Mouse (Mus musculus) hindbrain, embryonic 16.5 days (tissue): Measurements from ENCODE around the gene Gng11. TPM values are rescaled to one million over a fixed set of nuclear protein-coding genes. Genes with fewer than 3 reads are reported as not detected.

ENCODE experiments used
- ATAC-seq: fragments of 200-750 bp; cut with Nextera tagmentation; 2 replicates; pipeline ENCODE4 v1.8.0; 2017; ENCODE audit warnings: moderate TSS enrichment, moderate library complexity
- H3K27ac ChIP-seq: fragments of 300-500 bp; sonication (generic); 2 replicates; pipeline ENCODE4 v1.5.1; 2014; ENCODE audit warnings: low read depth, mild to moderate bottlenecking, control low read depth, low read length, moderate library complexity
- H3K27me3 ChIP-seq: fragments of 300-500 bp; sonication (generic); replicated peaks from 2 replicates; pipeline ENCODE4 v1.6.1; 2014; ENCODE audit warnings: low read length; ENCODE audit not compliant: control insufficient read depth, insufficient read depth
- H3K36me3 ChIP-seq: fragments of 300-500 bp; sonication (generic); 2 replicates; pipeline ENCODE4 v1.6.1; 2014; ENCODE audit warnings: mild to moderate bottlenecking, low read length, moderate library complexity, mixed read lengths; ENCODE audit not compliant: control insufficient read depth, insufficient read depth
- H3K4me1 ChIP-seq: fragments of 300-500 bp; sonication (generic); 2 replicates; pipeline ENCODE4 v1.6.1; 2014; ENCODE audit warnings: low read depth, low read length; ENCODE audit not compliant: control insufficient read depth, insufficient read depth
- H3K4me2 ChIP-seq: fragments of 300-500 bp; sonication (generic); 2 replicates; pipeline ENCODE4 v1.6.1; 2014; ENCODE audit warnings: mild to moderate bottlenecking, low read length, control low read depth, moderate library complexity
- H3K4me3 ChIP-seq: fragments of 300-500 bp; sonication (generic); 2 replicates; pipeline ENCODE4 v1.5.1; 2014; ENCODE audit warnings: mild to moderate bottlenecking, low read length, control low read depth, moderate library complexity
- H3K9ac ChIP-seq: fragments of 300-500 bp; sonication (generic); 2 replicates; pipeline ENCODE4 v1.6.1; 2014; ENCODE audit warnings: low read depth, mild to moderate bottlenecking, control low read depth, low read length, moderate library complexity
- H3K9me3 ChIP-seq: fragments of 300-500 bp; sonication (generic); 2 replicates; pipeline ENCODE4 v1.6.1; 2014; ENCODE audit warnings: mild to moderate bottlenecking, low read length, moderate library complexity; ENCODE audit not compliant: control insufficient read depth
- WGBS: fragments of 180-500 bp; shearing (Covaris S2); extraction: QIAGEN DNeasy Blood & Tissue Kit; methylation state at CpG from one replicate; pipeline ENCODE4 v1.1.7; 2014; 5-methylcytosine and 5-hydroxymethylcytosine counted together
- polyA plus RNA-seq: library from polyadenylated mRNA; unstranded; fragments of >200 nt; fragmentation: Nextera tagmentation; extraction: Ambion mirVana; gene quantifications from 2 replicates; pipeline ENCODE4 v1.2.1, GENCODE M21; 2015

Gng11 gene
- polyA plus RNA-seq, 1 experiment from 2014 or later, result 26.4 TPM

DNA sequence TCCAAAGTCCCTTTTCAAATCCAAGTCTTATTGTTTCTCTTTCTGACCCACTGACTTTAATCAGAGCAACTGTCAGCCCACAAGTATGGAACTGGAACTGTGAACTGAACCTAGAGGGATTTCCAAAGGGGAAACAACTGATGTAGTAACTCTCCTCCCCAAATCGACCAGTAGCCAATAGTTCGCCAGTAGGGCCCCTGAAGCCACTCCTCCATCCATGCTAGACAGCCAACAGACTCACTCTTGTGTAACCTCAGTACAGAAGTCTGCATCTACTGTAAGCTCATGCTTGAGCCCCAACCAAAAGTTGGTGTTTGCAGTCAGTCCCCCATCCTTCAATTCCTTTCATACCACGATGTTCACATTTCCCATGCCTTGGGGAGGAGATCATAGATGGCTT is 3.0 kb upstream of the Gng11 start:
- no peak overlapping the region for H3K4me2 ChIP-seq
- H3K4me1 ChIP-seq, result no peaks in the 10 kb centered on the region
- H3K4me3 ChIP-seq, result no peak overlapping the region
- H3K9ac ChIP-seq, result no peak overlapping the region
- ATAC-seq, result no peak
- no peaks in the 10 kb centered on the region for H3K9me3 ChIP-seq
- no peak overlapping the region for H3K27ac ChIP-seq
- H3K27me3 ChIP-seq, result no peaks in the 10 kb centered on the region; the same call in 1 of the 2 replicates
- H3K36me3 ChIP-seq, result no peaks in the 10 kb centered on the region
- 71% methylated on average over 3 of the region's 3 CpGs for WGBS

DNA sequence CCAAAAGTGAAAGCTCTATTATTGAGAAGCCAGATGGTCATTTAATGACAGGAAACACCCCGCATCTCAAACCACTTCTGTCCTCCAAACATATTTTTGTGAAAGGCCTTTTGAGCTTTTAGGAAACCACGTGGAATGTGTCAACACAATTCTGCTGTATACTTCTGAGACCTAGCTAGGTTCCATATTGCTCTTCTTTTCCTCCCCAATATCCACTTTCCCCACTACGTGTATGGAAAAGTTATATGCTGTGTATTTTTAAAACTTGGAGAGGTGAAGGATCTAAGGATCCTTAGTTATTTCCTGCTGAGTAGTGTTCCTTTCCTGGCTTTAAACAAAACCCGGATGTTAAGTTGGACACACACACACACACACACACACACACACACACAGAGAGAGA is 259 bp upstream of the Gng11 start:
- no peak overlapping the region for H3K27ac ChIP-seq
- WGBS, result 53% methylated on average over 4 of the region's 4 CpGs
- H3K36me3 ChIP-seq, result no peaks in the 10 kb centered on the region
- no peak overlapping the region for H3K9ac ChIP-seq
- no peak overlapping the region for H3K4me3 ChIP-seq
- H3K4me2 ChIP-seq, result peak overlapping the region; percentile 55; the same call in 1 of the 2 replicates
- no peaks in the 10 kb centered on the region for H3K4me1 ChIP-seq
- H3K27me3 ChIP-seq, result no peaks in the 10 kb centered on the region; the same call in 1 of the 2 replicates
- H3K9me3 ChIP-seq, result no peaks in the 10 kb centered on the region
- no peak for ATAC-seq

DNA sequence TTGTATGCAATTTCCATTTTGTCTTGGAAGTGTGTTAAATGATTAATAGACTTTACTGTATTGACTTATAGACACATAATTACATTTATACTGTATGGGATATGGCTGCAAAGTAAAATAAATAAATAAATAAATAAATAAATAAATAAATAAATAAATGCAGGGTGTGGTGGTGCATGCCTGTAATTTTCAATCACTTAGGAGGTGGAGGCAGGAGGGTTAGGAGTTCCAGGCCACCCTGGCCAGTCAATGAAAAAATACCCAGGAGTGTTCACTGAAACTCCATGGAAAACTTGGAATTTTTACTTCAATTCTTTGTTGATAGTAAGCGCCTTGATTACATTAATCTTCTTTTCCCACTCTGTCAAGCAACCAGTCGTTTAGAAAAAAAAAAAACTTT is 1.1 kb downstream of the Gng11 start:
- Histone ChIP-seq H3K27ac (no peak overlapping the region), H3K4me2 (no peak overlapping the region), H3K27me3 (no peaks in the 10 kb centered on the region; the same call in 1 of the 2 replicates), H3K4me3 (no peak overlapping the region), H3K4me1 (no peaks in the 10 kb centered on the region), H3K9ac (no peak overlapping the region), H3K9me3 (no peaks in the 10 kb centered on the region), H3K36me3 (no peaks in the 10 kb centered on the region)
- ATAC-seq, result no peak
- WGBS, result 69% methylated on average over 2 of the region's 2 CpGs

DNA sequence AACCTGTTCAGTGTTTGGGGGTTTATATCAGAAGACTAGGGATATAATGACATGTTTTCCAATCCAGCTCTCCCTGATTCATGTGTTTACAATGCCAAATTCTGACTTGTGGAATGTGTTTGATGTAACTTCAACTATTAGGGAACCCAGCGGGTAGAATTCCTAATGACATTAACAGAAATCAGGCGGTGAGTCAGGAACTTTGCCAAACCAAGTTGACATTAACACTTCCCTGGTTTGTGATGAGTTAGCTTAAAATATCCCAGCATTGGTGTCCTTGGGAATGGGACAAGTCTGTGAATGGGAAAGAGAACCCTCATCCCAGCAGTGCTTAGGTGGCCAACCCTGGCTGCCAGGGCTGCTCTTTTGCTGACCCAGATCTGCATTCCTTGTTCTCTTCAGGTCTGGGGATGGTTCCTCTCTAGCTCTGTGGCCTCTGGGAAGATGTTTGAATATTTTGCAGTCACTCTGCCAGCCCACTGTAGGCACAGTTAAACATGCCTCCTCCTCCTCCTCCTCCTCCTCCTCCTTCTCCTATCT is 4.9 kb downstream of the Gng11 start:
- H3K9ac ChIP-seq, result no peak overlapping the region
- no peaks in the 10 kb centered on the region for H3K36me3 ChIP-seq
- WGBS, result 82% methylated on average over 2 of the region's 2 CpGs
- no peak overlapping the region for H3K27ac ChIP-seq
- no peak for ATAC-seq
- no peaks in the 10 kb centered on the region for H3K9me3 ChIP-seq
- H3K4me2 ChIP-seq, result no peak overlapping the region
- H3K27me3 ChIP-seq, result no peaks in the 10 kb centered on the region
- no peaks in the 10 kb centered on the region for H3K4me1 ChIP-seq
- no peak overlapping the region for H3K4me3 ChIP-seq

DNA sequence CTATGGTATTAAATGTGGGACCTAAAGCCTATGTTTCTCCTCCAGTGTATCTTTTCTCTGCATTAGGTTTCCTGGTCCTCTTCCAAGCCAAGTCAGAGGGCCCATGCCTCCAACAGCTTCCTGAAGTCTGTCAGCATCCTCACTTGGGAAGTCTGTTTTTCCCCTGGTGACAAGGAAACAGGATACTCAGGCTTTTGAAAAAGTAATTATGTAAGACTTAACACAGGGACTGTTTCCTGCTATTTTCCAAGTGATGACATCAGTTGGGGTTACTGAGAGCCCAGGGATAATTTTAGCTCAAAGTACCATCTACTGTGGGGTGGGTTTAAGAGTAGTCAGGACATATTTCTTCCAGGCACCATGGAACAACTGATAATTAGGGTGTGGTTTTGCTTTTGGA is 5.8 kb downstream of the Gng11 start:
- no peak overlapping the region for H3K4me2 ChIP-seq
- ATAC-seq, result no peak
- no peak overlapping the region for H3K27ac ChIP-seq
- no peaks in the 10 kb centered on the region for H3K36me3 ChIP-seq
- no peaks in the 10 kb centered on the region for H3K4me1 ChIP-seq
- H3K9ac ChIP-seq, result no peak overlapping the region
- no peaks in the 10 kb centered on the region for H3K9me3 ChIP-seq
- H3K27me3 ChIP-seq, result no peaks in the 10 kb centered on the region
- H3K4me3 ChIP-seq, result no peak overlapping the region

DNA sequence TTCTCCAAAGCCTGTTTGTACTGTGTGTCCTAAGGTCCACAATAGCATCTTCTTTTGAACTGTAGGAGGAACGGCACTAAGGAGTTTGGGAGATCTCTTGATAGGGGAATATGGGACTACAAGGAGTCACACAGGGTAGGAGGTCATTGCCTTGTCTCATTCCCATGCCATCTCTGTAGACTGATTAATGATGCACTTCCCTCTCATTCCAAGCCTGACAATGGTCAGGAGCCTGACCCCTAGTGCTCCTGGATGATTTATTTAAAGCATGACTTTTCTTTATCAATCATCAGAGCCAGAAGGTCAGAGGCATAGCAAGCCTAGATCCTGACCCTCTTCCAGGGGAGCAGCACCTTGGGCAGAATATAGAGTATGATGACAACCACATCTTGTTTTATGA is 18.9 kb downstream of the Gng11 start:
- WGBS, result 59% methylated on average over 1 of the region's 1 CpGs
- no peaks in the 10 kb centered on the region for H3K4me1 ChIP-seq
- no peaks in the 10 kb centered on the region for H3K36me3 ChIP-seq
- no peak overlapping the region for H3K27ac ChIP-seq
- no peak overlapping the region for H3K4me3 ChIP-seq
- H3K27me3 ChIP-seq, result no peaks in the 10 kb centered on the region
- no peak overlapping the region for H3K9ac ChIP-seq
- no peak for ATAC-seq
- H3K9me3 ChIP-seq, result no peaks in the 10 kb centered on the region
- no peak overlapping the region for H3K4me2 ChIP-seq

DNA sequence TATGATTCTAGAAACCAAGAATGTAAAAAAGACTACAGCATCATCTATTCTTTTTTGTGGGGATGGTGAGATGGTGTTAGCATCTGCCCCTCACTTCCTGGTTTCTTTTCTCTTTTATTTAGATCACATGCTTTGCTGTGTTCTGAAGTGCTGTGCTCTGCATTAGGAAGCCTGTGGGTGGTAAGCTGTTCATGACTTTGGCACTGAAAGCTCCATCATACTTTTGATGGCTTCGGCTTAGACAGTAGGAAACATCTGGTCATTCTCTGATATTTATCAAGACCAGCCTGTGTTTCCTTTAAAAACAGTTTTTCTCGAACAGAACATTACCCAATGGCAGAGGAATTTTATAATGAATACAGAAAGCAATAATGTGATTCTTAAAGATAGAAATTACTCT is 22.7 kb downstream of the Gng11 start:
- Histone ChIP-seq H3K9ac (no peak overlapping the region), H3K27ac (no peak overlapping the region), H3K27me3 (no peaks in the 10 kb centered on the region), H3K4me2 (no peak overlapping the region), H3K36me3 (no peaks in the 10 kb centered on the region), H3K4me1 (no peaks in the 10 kb centered on the region), H3K4me3 (no peak overlapping the region), H3K9me3 (no peaks in the 10 kb centered on the region)
- WGBS, result 60% methylated on average over 2 of the region's 2 CpGs
- ATAC-seq, result no peak

DNA sequence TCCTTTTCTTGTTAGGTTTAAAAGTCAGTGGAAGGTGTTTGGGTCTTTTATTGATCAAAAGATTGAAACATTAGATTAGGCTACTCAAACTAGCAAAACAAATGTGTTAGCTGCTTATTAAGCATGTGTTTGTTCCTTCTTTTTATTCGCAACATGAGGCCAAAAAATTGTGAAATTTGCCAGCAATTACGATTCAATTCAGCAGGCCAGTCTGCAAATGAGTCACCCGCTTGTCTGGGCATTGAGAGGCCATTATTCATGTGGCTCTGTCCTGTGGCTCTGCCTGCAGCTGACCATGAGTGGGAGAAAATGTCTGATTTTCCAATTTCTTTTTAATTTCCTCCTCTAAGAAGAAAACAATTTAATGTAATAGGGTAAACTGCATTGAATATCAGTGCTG is 27.3 kb downstream of the Gng11 start:
- Histone ChIP-seq H3K36me3 (no peaks in the 10 kb centered on the region), H3K27me3 (no peaks in the 10 kb centered on the region), H3K4me1 (no peaks in the 10 kb centered on the region), H3K9me3 (no peaks in the 10 kb centered on the region), H3K27ac (no peak overlapping the region), H3K4me3 (no peak overlapping the region), H3K9ac (no peak overlapping the region), H3K4me2 (no peak overlapping the region)
- ATAC-seq, result no peak
- 84% methylated on average over 3 of the region's 3 CpGs for WGBS

DNA sequence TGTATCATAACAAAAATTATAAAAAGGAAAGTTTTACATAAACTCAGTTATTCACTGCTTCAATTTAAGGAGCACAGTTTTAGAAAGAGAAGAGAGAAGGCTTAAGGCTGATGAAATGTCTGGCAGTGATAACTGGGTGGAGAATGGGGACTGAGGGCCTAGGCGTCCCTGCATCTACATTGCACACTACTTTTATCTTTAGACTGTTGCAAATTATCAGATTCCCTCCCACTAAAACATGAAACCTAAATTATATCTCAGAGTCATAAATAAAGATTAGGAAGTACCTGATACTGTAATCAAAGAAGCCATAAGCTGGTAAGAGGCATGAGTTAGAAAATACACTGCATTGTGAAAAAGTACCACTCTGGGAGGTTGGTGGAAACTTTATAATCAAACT is 38.1 kb downstream of the Gng11 start:
- Histone ChIP-seq H3K9ac (no peak overlapping the region), H3K27ac (no peak overlapping the region), H3K27me3 (no peaks in the 10 kb centered on the region), H3K4me2 (no peak overlapping the region), H3K4me3 (no peak overlapping the region), H3K4me1 (no peaks in the 10 kb centered on the region), H3K9me3 (no peaks in the 10 kb centered on the region), H3K36me3 (no peaks in the 10 kb centered on the region)
- ATAC-seq, result no peak
- WGBS, result 95% methylated on average over 1 of the region's 1 CpGs

DNA sequence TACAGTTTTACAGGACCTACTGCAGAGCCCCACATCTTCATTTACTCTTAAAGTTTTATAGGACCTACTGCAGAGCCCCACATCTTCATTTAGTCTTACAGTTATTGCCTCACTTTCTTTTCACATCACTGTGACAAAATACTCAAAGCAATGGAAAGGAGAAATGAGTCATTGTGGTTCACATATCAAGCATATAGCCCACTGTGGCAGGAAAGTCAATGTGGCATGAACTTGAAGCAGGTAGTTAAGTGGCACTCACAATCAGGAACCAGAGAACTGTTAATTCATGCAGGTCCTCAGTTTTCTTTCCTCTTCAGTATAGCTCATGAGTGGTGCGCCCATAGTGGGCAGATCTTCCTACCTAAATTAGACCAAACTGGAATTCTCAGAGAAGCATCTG is 43.5 kb downstream of the Gng11 start:
- WGBS, result 100% methylated on average over 1 of the region's 1 CpGs
- H3K27ac ChIP-seq, result no peak overlapping the region

More for the DNA sequence above, 43.5 kb downstream of the Gng11 start:
- Histone ChIP-seq H3K4me3 (no peak overlapping the region), H3K9me3 (no peaks in the 10 kb centered on the region), H3K9ac (no peak overlapping the region), H3K4me1 (no peaks in the 10 kb centered on the region), H3K27me3 (no peaks in the 10 kb centered on the region), H3K4me2 (no peak overlapping the region), H3K36me3 (no peaks in the 10 kb centered on the region)
- no peak for ATAC-seq
